Mouse (Mus musculus) heart, embryonic 10.5 days (tissue): ENCODE data around the gene Homer3. TPM values are rescaled to one million over a fixed set of nuclear protein-coding genes. Genes with fewer than 3 reads are reported as not detected.

Source experiments
- polyA plus RNA-seq: library from polyadenylated mRNA; unstranded; fragments of >200 nt; fragmentation: Nextera tagmentation; extraction: Ambion mirVana; gene quantifications from 2 replicates; pipeline ENCODE4 v1.2.1, GENCODE M21; 2016

Homer3 gene
- polyA plus RNA-seq, 1 experiment from 2014 or later, result 80.5 TPM

Other genes starting within 250 kb of the Homer3 start
- 46.5 and 49.9 TPM in 2 replicates for gene Mau2, start 240.1 kb upstream of the Homer3 start, polyA plus RNA-seq
- gene Sugp1, start 240.0 kb upstream of the Homer3 start, polyA plus RNA-seq, result 41.1 and 45.0 TPM in 2 replicates
- 0.94 and 1.3 TPM in 2 replicates for gene Tm6sf2, start 209.9 kb upstream of the Homer3 start, polyA plus RNA-seq
- 0.30 and 0.62 TPM in 2 replicates for gene Hapln4, start 199.4 kb upstream of the Homer3 start, polyA plus RNA-seq
- gene Ncan, start 162.0 kb upstream of the Homer3 start, polyA plus RNA-seq, result 0.06 and 0.29 TPM in 2 replicates
- 35.4 and 39.6 TPM in 2 replicates for gene Nr2c2ap, start 151.5 kb upstream of the Homer3 start, polyA plus RNA-seq
- 16.5 and 18.3 TPM in 2 replicates for gene Rfxank, start 143.7 kb upstream of the Homer3 start, polyA plus RNA-seq
- gene Borcs8, start 143.3 kb upstream of the Homer3 start, polyA plus RNA-seq, result 39.6 and 43.9 TPM in 2 replicates
- gene Mef2b, start 143.1 kb upstream of the Homer3 start, polyA plus RNA-seq, result 0.23 and 0.53 TPM in 2 replicates
- gene Tmem161a, start 110.5 kb upstream of the Homer3 start, polyA plus RNA-seq, result 93.9 and 123 TPM in 2 replicates
- 5.8 and 9.5 TPM in 2 replicates for gene Slc25a42, start 70.5 kb upstream of the Homer3 start, polyA plus RNA-seq
- gene Sugp2, start 48.6 kb upstream of the Homer3 start, polyA plus RNA-seq, result 34.7 and 34.8 TPM in 2 replicates
- 29.5 and 31.6 TPM in 2 replicates for gene Armc6, start 48.4 kb upstream of the Homer3 start, polyA plus RNA-seq
- 40.5 and 47.5 TPM in 2 replicates for gene Ddx49, start 19.7 kb downstream of the Homer3 start, polyA plus RNA-seq
- 379 and 398 TPM in 2 replicates for gene Cope, start 19.7 kb downstream of the Homer3 start, polyA plus RNA-seq
- 1.4 TPM in 2 replicates for gene Cers1, start 32.9 kb downstream of the Homer3 start, polyA plus RNA-seq
- gene Gdf1, start 47.0 kb downstream of the Homer3 start, polyA plus RNA-seq, result 1.9 and 4.2 TPM in 2 replicates
- 14.5 and 19.8 TPM in 2 replicates for gene Upf1, start 70.5 kb downstream of the Homer3 start, polyA plus RNA-seq
- 0.43 and 1.2 TPM in 2 replicates for gene Comp, start 90.7 kb downstream of the Homer3 start, polyA plus RNA-seq
- gene Crtc1, start 156.8 kb downstream of the Homer3 start, polyA plus RNA-seq, result 13.0 and 15.8 TPM in 2 replicates
- 15.6 and 15.7 TPM in 2 replicates for gene Klhl26, start 194.1 kb downstream of the Homer3 start, polyA plus RNA-seq
- 1.2 and 3.6 TPM in 2 replicates for gene Tmem59l, start 204.5 kb downstream of the Homer3 start, polyA plus RNA-seq
- 1.8 and 3.2 TPM in 2 replicates for gene Crlf1, start 210.3 kb downstream of the Homer3 start, polyA plus RNA-seq
- gene Rex1bd, start 223.9 kb downstream of the Homer3 start, polyA plus RNA-seq, result 127 and 128 TPM in 2 replicates
- gene Uba52, start 228.0 kb downstream of the Homer3 start, polyA plus RNA-seq, result 751 and 801 TPM in 2 replicates
- 295 and 310 TPM in 2 replicates for gene Fkbp8, start 244.9 kb downstream of the Homer3 start, polyA plus RNA-seq
- 67.0 and 68.3 TPM in 2 replicates for gene Kxd1, start 245.1 kb downstream of the Homer3 start, polyA plus RNA-seq